Mouse (Mus musculus): ENCODE results near the gene Gm2888.
"Not testable (repeated sequence)": the region's sequence is repeated elsewhere in the genome, so short reads cannot be mapped to it uniquely, and the experiment has no call there.

Gm2888 gene

GRCm38 (mm10) chr14:3029702-3030101 is at the start of gene Gm2888:
TSS of gene Gm2888 (plus strand) at chr14:3030002.
- DNase-seq (ENCODE audit: low spot score in 2 of 2): not testable (repeated sequence)

- not testable (repeated sequence) for DNase-seq (ENCODE audit: low spot score in 2 of 2)
Observed at GRCm38 (mm10) chr14:3048727-3049512, 19.1 kb downstream of the Gm2888 start, which contains the start of gene Gm2897. TSS of gene Gm2897 (plus strand) at chr14:3049285.

DNA sequence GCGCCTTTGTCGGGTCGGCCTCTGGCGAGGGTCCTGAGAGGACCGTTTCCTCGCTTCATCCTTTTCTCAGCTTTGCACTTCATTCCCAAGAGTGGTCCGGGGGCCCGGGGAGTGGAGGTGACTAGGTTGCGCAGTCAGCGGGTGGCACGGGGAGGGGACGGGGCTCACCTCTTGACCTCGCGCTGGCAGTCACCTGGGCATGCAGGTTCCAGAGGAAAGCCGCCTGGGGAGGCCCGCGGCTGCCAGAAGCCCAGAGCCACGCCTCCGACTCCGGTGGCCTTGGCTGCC is 19.7 kb downstream of the Gm2888 start:
- not testable (repeated sequence) for DNase-seq (ENCODE audit: low spot score in 2 of 2)

GRCm38 (mm10) chr14:3050087-3050486 is 20.3 kb downstream of the Gm2888 start:
- not testable (repeated sequence) for DNase-seq (ENCODE audit: low spot score in 2 of 2)

Measured in thymus, postnatal 10 days (tissue).